Mouse (Mus musculus): ENCODE data around the gene Ift140. TPM values are rescaled to one million over a fixed set of nuclear protein-coding genes. Genes with fewer than 3 reads are reported as not detected.

The Ift140 gene
- 1 to 10 TPM; 1.9 to 2.1 TPM for total RNA-seq (2021)
- long read RNA-seq, experiment 1, partial matches to known transcripts = 0 of 2 reads
- long read RNA-seq, experiment 1, other reads (novel, unspliced or antisense) = 2 of 2 reads
- long read RNA-seq, experiment 2, full-length matches to known transcripts = 1 of 2 reads
- long read RNA-seq, experiment 2, partial matches to known transcripts = 0 of 2 reads
- long read RNA-seq, experiment 2, other reads (novel, unspliced or antisense) = 1 of 2 reads

DNA sequence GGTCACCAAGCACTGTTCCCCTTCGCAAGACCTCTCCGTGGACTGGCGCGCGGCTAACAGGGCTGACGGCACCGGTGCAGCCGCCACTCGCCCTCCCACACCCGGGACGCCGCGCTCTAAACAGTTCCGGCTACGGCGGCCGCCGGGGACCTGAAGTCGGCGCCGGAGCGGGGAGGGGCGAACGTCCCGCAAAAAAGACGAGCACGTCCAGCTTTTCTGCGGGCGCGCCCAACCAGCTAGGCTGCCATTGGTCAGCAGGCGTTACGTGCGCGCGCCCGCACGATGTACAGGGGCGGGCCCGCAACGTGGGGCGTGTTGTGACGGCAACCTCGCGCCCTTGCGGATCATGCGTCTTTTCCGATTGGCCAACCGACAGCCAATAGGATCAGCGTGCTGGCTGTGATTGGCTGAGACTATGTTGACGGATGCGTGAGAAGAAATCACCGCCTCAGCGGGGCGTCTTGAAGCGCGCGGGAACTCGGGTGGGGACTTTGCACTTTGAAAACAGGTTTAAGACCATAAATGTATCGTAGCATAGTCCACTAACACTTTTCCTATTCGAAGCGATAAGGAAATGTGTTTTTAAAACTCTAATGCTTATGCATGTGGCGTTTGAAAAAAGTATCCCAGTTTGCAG, at the start of gene Ift140, which contains the start of gene Cramp1l:
TSS of gene Ift140 (plus strand) at position 431 of the 637 bp plus-strand sequence.
TSS of gene Cramp1l (minus strand) at position 134 of the 637 bp plus-strand sequence.
- peak; percentile 98 for DNase-seq (ENCODE audit: low spot score)

- no peak for DNase-seq (ENCODE audit: low spot score)
These were observed 28.7 kb upstream of the Ift140 start for GRCm38 (mm10) chr17:24987221-24987620.

DNA sequence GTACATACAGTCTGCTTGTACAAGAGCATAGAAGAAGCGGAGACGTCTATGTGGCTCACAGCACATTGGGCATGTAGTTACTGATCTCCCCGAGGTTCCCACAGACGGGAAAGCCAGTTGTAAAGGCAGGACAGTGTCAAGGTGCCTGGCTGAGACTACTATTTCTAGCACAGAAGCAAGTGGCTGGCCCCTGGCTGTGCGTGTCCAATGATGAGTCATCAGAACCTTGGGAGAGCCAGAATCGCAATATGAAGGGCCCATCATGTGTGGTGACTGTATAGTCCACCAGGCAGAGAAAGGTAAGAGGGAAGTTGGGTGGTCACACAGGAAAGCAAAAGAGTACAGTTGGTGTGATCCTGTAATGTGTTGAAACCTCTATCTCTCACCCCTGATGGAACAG, 21.2 kb upstream of the Ift140 start:
- no peak for DNase-seq (ENCODE audit: low spot score)

GRCm38 (mm10) chr17:25005102-25005501, 10.8 kb upstream of the Ift140 start:
- DNase-seq (ENCODE audit: low spot score) = no peak

DNA sequence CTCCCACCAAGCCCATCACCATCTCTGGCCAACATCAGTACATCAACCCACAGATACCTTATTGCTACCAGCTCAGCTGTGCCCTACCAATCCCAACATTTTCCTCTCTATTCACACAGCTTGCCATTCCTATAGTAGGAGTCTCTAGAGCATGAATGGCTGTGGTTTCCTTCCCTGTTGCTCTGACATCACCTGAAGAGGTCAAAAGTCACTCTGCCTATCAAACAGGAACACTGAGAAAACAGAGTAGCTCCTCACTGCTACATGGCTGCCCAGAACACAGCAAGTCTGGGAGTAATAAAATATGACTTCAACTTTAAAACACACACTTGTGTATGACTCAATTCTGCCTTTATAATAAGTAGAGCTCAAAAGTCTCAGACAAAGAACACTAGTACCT, 8.4 kb upstream of the Ift140 start:
- DNase-seq (ENCODE audit: low spot score) = no peak

DNA sequence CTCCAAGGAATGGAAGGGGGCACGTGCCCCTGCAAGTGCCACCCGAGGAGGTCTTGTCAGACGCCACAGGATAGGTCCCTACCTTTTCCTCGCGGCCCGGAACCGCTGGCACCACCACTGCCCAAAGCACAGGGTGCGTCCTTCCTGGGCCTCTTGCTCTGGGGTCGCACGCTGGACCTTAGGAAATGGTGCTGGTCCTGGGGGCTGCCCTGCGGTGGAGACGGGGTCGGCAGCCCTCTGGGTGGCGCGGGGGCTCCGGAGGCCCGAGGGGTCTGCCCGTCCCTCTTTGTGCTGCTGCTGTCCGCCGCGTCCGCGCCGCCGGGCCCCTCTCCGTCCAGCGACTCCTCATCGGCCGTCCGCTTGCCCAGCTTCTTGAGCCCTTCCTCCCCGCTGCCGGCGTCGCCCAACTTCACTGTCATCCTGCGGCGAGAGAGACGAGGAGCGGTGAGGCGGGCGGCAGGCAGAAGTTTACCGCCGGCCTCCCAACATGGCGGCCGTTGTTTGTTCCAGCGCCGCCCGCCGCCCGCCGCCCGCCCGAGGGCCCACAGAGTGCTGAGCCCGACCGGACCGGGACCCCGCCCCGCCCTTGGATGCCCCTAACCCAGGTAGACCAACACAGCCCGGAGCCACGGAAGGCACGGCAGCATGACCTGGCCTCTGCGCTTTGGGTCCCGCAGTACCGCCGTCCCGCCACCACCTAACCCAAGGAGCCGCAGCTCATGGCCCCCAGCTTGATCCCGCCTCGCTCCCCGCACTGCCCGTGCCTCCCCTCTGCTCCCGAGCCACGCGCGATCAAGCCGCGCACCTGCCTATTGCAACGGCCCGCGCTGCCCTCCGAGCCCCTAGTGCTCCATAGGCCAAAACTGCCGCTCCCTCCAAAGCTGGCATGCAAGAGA, 2.0 kb upstream of the Ift140 start:
- peak; percentile 9 for DNase-seq (ENCODE audit: low spot score)

- DNase-seq (ENCODE audit: low spot score) = peak; percentile 10
These were observed 879 bp upstream of the Ift140 start for GRCm38 (mm10) chr17:25014841-25015570.

GRCm38 (mm10) chr17:25016292-25017132, 627 bp downstream of the Ift140 start:
- DNase-seq (ENCODE audit: low spot score) = peak; percentile 19

- peak; percentile 11 for DNase-seq (ENCODE audit: low spot score)
These were observed 20.3 kb downstream of the Ift140 start for GRCm38 (mm10) chr17:25036183-25036582.

DNA sequence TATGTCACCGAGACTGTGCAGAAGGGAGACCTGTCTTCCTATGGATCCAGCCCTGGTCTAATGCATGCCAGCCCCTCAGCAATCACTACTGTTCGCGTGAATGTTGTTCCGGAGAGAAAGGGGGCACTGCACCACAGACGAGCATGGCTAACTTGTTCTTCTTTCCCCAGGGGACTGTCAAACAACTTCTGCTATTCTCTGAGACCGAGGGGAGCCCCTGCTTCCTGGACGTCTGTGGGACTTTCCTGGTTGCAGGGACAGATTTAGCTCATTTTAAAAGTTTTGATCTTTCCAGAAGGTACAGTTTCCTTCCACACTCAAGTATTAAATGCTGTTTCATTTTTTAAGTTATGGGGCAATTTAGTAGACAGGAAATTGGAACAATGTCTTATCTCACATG, 29.0 kb downstream of the Ift140 start:
- DNase-seq (ENCODE audit: low spot score) = no peak

- DNase-seq (ENCODE audit: low spot score) = no peak
These were observed 29.4 kb downstream of the Ift140 start for GRCm38 (mm10) chr17:25045281-25045680.

DNA sequence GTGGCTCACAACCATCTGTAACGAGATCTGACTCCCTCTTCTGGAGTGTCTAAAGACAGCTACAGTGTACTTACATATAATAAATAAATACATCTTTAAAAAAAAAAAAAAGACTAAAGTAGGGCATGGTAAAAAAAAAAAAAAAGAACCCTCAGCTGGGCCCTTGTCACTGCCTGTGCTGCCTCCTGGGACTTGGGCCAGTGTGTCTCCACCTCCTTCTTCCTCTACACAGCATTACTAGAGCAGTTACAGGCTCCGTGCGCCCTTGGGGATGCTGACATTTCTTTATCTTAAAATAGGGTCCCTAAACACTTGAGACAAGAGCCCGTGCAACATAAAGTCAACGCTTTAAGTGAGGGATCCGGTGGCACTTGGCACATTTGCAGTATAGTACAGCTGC, 31.3 kb downstream of the Ift140 start:
- peak; percentile 42 for DNase-seq (ENCODE audit: low spot score)

- DNase-seq (ENCODE audit: low spot score) = no peak
These were observed 37.4 kb downstream of the Ift140 start for GRCm38 (mm10) chr17:25053274-25053673.

DNA sequence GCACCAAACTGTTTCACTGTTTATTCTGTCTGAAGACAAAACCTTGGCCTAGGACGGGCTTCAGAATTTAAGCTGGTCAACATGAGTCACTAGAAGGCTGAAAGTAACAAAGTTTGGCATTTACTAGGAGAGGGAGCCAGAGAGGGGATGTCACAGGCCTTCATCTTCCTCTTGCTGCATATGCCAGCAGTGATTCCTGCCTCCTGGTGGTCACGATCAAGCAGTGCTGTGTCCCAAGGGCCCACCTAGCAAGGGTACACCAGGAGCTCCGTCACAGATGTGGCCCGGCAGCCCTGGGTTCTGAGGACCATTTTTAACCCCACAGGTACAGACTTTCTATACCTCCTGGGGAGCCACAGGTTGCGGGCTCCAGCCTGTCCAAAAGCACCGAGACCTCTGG, 41.2 kb downstream of the Ift140 start:
- no peak for DNase-seq (ENCODE audit: low spot score)

DNA sequence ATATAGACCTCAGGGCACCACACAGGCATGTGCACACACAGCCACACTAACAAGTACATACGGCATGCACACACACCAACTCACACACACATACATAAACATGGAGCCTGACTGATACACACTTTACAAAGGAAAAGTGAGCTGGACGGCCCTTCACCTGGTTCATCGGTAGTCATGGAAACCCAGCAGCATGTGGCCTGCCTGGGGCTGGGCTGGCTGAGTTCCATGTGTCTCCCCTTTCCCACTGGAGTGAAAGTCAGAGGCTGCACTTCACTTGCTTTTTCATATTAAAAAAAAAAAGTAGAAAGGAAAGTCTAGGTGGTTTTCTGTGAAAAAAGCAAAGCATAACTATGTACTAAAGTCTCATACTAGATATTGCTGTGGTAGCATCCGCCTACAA, 47.4 kb downstream of the Ift140 start:
- no peak for DNase-seq (ENCODE audit: low spot score)

DNA sequence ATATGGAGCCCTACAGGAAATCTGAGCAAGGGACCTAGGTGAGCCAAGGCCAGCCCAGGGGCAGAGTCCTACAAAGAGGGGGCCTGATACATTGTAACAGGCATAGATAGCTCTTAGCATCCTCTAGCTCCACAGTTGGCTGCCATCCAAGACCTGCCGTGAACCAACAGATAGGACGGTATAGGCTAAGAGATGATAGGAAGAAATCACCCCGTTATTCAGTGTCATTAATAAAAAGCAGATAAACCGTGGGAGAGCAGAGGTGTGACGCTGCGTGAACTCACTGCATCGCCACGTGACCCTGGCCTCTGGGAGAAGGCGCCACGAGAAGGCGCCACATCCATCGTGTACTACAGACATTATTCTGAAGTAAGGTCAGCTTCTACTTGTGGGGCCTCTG, 48.0 kb downstream of the Ift140 start:
- no peak for DNase-seq (ENCODE audit: low spot score)

DNA sequence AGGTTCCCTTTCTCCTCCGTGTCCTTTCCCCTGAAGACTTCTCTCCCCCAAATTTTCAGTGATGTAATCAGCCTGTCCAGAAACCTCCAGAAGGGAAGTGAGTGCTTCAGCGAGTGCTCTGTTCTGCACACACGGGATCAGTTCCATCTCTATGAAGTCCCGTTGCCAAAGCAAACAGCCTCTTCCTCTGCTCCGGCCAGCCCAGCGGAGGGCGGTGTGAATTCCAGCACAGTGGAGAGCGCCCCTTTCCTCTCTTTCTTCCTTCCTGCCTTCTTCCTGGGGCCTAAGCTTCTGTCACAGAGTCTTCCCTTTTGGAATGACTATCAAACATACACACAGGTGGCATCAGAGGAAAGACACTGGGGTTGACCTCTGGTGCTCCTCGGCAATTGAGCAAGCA, 48.5 kb downstream of the Ift140 start:
- peak; percentile 74 for DNase-seq (ENCODE audit: low spot score)

DNA sequence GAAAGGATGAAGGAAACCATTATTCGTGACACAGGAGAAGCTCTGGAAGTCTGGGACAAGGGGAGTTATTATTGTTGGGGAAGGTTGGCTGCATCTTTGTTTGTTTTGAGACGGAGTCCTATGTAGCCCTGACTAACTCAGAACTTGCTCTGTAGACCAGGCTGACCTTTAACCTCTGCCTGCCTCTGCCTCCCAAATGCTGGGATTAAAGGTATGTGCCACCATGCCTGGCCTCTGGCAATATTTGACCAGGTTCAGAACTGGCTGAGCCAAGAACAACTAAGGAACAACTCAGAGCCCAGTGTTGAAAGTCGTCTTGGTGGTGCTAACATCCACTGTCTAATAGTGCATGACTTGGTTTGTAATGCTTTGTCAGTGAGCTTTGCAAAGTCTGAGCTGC, 49.3 kb downstream of the Ift140 start:
- no peak for DNase-seq (ENCODE audit: low spot score)

DNA sequence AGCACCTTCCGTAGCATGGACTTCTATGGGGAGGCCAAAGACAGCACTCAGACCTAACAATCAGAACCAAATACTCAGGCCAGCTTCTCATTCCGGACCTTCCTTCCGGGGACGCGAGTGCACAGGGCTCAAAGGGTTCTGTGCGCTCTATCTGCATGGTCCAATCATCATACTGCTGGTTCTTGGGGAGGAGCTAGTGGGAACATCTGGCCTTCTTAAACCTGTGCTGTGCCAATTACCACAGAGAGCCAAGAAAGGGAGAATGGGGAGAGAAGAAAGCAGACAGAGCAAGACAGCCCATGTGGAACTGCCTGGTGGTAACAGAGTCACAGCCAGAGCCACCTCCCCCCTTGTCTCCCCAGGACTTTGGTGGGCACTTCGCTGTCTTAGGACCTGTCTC, 50.7 kb downstream of the Ift140 start:
- DNase-seq (ENCODE audit: low spot score) = peak; percentile 46

DNA sequence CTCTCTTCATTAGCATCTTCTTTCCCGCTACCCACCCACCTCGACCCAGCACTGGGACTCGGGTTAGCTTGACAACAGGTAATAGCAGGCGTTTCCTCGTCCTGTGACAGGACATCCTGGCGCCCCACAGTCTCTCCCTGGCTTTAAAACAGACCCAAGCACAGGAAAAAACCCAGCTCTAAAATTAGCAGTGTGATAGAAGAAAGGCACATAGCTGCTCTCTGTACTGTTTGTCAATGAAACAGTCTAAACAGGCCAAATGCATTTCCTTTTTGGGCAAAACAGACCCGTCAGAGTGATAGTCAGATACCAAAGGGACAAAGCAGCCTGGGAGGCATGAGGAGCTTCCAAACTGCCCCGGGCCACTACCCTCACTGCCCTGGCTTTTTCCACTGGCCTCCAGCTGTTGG, 51.6 kb downstream of the Ift140 start:
- DNase-seq (ENCODE audit: low spot score) = no peak

- DNase-seq (ENCODE audit: low spot score) = no peak
These were observed 52.8 kb downstream of the Ift140 start for GRCm38 (mm10) chr17:25068690-25069089.
